Mouse (Mus musculus) midbrain, embryonic 12.5 days (tissue): ENCODE data around the gene Mamstr. TPM values are rescaled to one million over a fixed set of nuclear protein-coding genes. Genes with fewer than 3 reads are reported as not detected.
A peak's percentile ranks its signal among the peaks of the same experiment; 100 is the strongest.

Experiments used
- ATAC-seq: fragments of 200-750 bp; cut with Nextera tagmentation; 2 replicates; pipeline ENCODE4 v1.8.0; 2017; ENCODE audit warnings: low read depth, moderate TSS enrichment, moderate library complexity; ENCODE audit not compliant: low FRiP score
- H3K27ac ChIP-seq: fragments of 300-500 bp; sonication (generic); replicated peaks from 2 replicates; pipeline ENCODE4 v1.5.1; 2016; ENCODE audit warnings: mild to moderate bottlenecking
- H3K27me3 ChIP-seq: fragments of 300-500 bp; sonication (generic); 2 replicates; pipeline ENCODE4 v1.6.1; 2016; ENCODE audit warnings: mild to moderate bottlenecking
- H3K36me3 ChIP-seq: fragments of 300-500 bp; sonication (generic); 2 replicates; pipeline ENCODE4 v1.6.1; 2016
- H3K4me1 ChIP-seq: fragments of 300-500 bp; sonication (generic); 2 replicates; pipeline ENCODE4 v1.6.1; 2016
- H3K4me2 ChIP-seq: fragments of 300-500 bp; sonication (generic); replicated peaks from 2 replicates; pipeline ENCODE4 v1.6.1; 2016; ENCODE audit warnings: mild to moderate bottlenecking, moderate library complexity
- H3K4me3 ChIP-seq: fragments of 300-500 bp; sonication (generic); 2 replicates; pipeline ENCODE4 v1.5.1; 2016; ENCODE audit warnings: mild to moderate bottlenecking
- H3K9ac ChIP-seq: fragments of 300-500 bp; sonication (generic); replicated peaks from 2 replicates; pipeline ENCODE4 v1.6.1; 2016; ENCODE audit warnings: mild to moderate bottlenecking, moderate library complexity
- H3K9me3 ChIP-seq: fragments of 300-500 bp; sonication (generic); 2 replicates; pipeline ENCODE4 v1.6.1; 2016; ENCODE audit warnings: mild to moderate bottlenecking
- WGBS: fragments of 180-500 bp; shearing (Covaris S2); methylation state at CpG from one replicate; pipeline ENCODE4 v1.1.7; 2016; 5-methylcytosine and 5-hydroxymethylcytosine counted together
- polyA plus RNA-seq: library from polyadenylated mRNA; unstranded; fragments of >200 nt; fragmentation: Nextera tagmentation; extraction: Ambion mirVana; gene quantifications from 2 replicates; pipeline ENCODE4 v1.2.1, GENCODE M21; 2016

The Mamstr gene
- 2.3 and 2.7 TPM in 2 replicates for polyA plus RNA-seq

DNA sequence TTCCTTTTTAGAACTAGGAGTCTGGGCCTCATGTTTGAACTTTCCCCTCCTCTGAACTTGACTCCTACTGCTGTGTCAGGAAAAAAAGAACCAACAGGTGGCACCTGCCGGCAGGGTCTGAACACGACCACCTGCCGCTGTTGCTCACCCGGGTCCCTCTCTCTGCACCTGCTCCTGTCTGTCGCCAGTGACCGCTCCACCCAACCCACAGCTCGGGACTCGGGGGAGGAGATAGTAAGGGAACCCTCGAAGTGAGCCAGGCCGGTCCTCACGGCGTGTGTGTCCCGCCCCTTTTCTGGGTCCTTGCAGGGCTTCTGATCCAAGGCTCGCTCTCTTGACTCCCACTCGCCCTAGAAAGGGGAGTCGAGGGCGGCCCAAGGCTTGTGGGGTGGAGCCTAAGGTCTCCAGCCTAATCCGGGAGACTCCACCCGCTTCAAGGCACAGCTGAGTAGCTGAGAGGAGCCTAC, at the start of gene Mamstr:
Mamstr (plus strand) TSS at position 417 of the 467 bp plus-strand sequence.
- Histone ChIP-seq H3K4me3 (no peak within 1 kb of the TSS), H3K9ac (no peak within 1 kb of the TSS), H3K27me3 (peaks cover 12% of the 10 kb centered on the region), H3K36me3 (peaks cover 6% of the 10 kb centered on the region), H3K4me1 (peaks cover 26% of the 10 kb centered on the region), H3K27ac (no peak within 1 kb of the TSS), H3K4me2 (peak within 1 kb of the TSS; percentile 38; the same call in 1 of the 2 replicates), H3K9me3 (no peaks in the 10 kb centered on the region)
- ATAC-seq = no peak
- 19% methylated on average over 19 of the region's 19 CpGs for WGBS

- no peak for ATAC-seq
- H3K27ac ChIP-seq = no peak overlapping the region
- H3K9ac ChIP-seq = no peak overlapping the region
- WGBS = 72% methylated on average over 3 of the region's 3 CpGs
- H3K4me3 ChIP-seq = no peak overlapping the region
- no peak overlapping the region for H3K4me2 ChIP-seq
- H3K27me3 ChIP-seq = no peaks in the 10 kb centered on the region
- H3K4me1 ChIP-seq = 0 out of 2 replicates have a peak, but pooled peaks cover 3% of the 10 kb centered on the region
- H3K36me3 ChIP-seq = peaks cover 5% of the 10 kb centered on the region
- H3K9me3 ChIP-seq = no peaks in the 10 kb centered on the region
Observed at GRCm38 (mm10) chr7:45590874-45591273, 48.9 kb upstream of the Mamstr start.

- no peak overlapping the region for H3K9ac ChIP-seq
- H3K27ac ChIP-seq = no peak overlapping the region
- WGBS = 80% methylated on average over 7 of the region's 7 CpGs
- no peak overlapping the region for H3K4me3 ChIP-seq
- H3K36me3 ChIP-seq = no peaks in the 10 kb centered on the region; the same call in 1 of the 2 replicates
- H3K27me3 ChIP-seq = no peaks in the 10 kb centered on the region
- ATAC-seq = no peak
- H3K4me2 ChIP-seq = no peak overlapping the region
- 0 out of 2 replicates have a peak, but pooled peaks cover 3% of the 10 kb centered on the region for H3K4me1 ChIP-seq
- no peaks in the 10 kb centered on the region for H3K9me3 ChIP-seq
Observed at GRCm38 (mm10) chr7:45591880-45592279, 47.9 kb upstream of the Mamstr start.

GRCm38 (mm10) chr7:45593118-45593815, 46.5 kb upstream of the Mamstr start:
- WGBS = 29% methylated on average over 10 of the region's 10 CpGs
- H3K4me1 ChIP-seq = 0 out of 2 replicates have a peak, but pooled peaks cover 3% of the 10 kb centered on the region
- H3K4me3 ChIP-seq = no peak overlapping the region
- no peak for ATAC-seq
- no peaks in the 10 kb centered on the region for H3K36me3 ChIP-seq
- H3K27me3 ChIP-seq = no peaks in the 10 kb centered on the region
- no peak overlapping the region for H3K9ac ChIP-seq
- H3K4me2 ChIP-seq = no peak overlapping the region
- no peaks in the 10 kb centered on the region for H3K9me3 ChIP-seq
- H3K27ac ChIP-seq = no peak overlapping the region

- WGBS = 81% methylated on average over 4 of the region's 4 CpGs
- H3K4me2 ChIP-seq = no peak overlapping the region
- no peak for ATAC-seq
Observed at GRCm38 (mm10) chr7:45595176-45595575, 44.6 kb upstream of the Mamstr start.

DNA sequence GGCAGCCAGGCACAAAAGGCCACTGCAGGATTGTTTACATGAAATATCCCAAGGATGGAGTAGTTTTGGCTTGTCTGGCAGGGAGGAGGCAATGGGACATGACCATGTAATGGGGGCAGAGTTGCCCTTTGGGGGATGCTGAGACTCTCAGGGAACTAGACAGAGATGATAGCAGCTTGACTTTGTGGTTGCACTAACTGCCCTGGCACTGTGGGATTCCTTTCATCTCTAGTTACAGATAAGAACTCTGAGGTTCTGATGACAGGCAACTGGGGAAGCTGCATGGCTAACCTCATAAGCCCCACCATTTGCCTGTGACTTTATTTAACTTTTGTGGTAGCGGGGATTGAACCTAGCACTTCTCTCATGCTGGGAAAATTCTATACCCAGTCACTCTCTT, 43.7 kb upstream of the Mamstr start:
- ATAC-seq = no peak
- H3K27ac ChIP-seq = no peak overlapping the region
- no peak overlapping the region for H3K4me2 ChIP-seq
- H3K27me3 ChIP-seq = no peaks in the 10 kb centered on the region; the same call in 1 of the 2 replicates
- H3K9me3 ChIP-seq = no peaks in the 10 kb centered on the region
- no peak overlapping the region for H3K4me3 ChIP-seq
- H3K36me3 ChIP-seq = no peaks in the 10 kb centered on the region
- 88% methylated on average over 1 of the region's 1 CpGs for WGBS
- no peak overlapping the region for H3K9ac ChIP-seq
- H3K4me1 ChIP-seq = no peaks in the 10 kb centered on the region

More at GRCm38 (mm10) chr7:45595176-45595575, 44.6 kb upstream of the Mamstr start:
- Histone ChIP-seq H3K27ac (no peak overlapping the region), H3K27me3 (no peaks in the 10 kb centered on the region), H3K36me3 (no peaks in the 10 kb centered on the region), H3K4me3 (no peak overlapping the region), H3K4me1 (no peaks in the 10 kb centered on the region), H3K9me3 (no peaks in the 10 kb centered on the region), H3K9ac (no peak overlapping the region)

GRCm38 (mm10) chr7:45597013-45597412, 42.8 kb upstream of the Mamstr start:
- WGBS = 88% methylated on average over 5 of the region's 5 CpGs
- Histone ChIP-seq H3K9ac (no peak overlapping the region), H3K27ac (no peak overlapping the region), H3K4me2 (no peak overlapping the region), H3K4me1 (no peaks in the 10 kb centered on the region), H3K4me3 (no peak overlapping the region), H3K36me3 (no peaks in the 10 kb centered on the region), H3K9me3 (no peaks in the 10 kb centered on the region), H3K27me3 (no peaks in the 10 kb centered on the region; the same call in 1 of the 2 replicates)
- no peak for ATAC-seq

- no peak overlapping the region for H3K4me2 ChIP-seq
- no peaks in the 10 kb centered on the region for H3K4me1 ChIP-seq
- H3K9me3 ChIP-seq = no peaks in the 10 kb centered on the region
- H3K36me3 ChIP-seq = no peaks in the 10 kb centered on the region
- WGBS = 88% methylated on average over 6 of the region's 6 CpGs
- H3K9ac ChIP-seq = no peak overlapping the region
- no peak overlapping the region for H3K27ac ChIP-seq
- no peak overlapping the region for H3K4me3 ChIP-seq
- H3K27me3 ChIP-seq = no peaks in the 10 kb centered on the region; the same call in 1 of the 2 replicates
- ATAC-seq = no peak
Observed at GRCm38 (mm10) chr7:45597527-45597926, 42.2 kb upstream of the Mamstr start.

GRCm38 (mm10) chr7:45598960-45599879, 40.6 kb upstream of the Mamstr start:
- no peaks in the 10 kb centered on the region for H3K4me1 ChIP-seq
- H3K4me3 ChIP-seq = no peak overlapping the region
- H3K36me3 ChIP-seq = no peaks in the 10 kb centered on the region
- H3K9ac ChIP-seq = no peak overlapping the region
- no peak overlapping the region for H3K4me2 ChIP-seq
- H3K9me3 ChIP-seq = no peaks in the 10 kb centered on the region
- 44% methylated on average over 17 of the region's 18 CpGs for WGBS
- H3K27ac ChIP-seq = no peak overlapping the region
- ATAC-seq = no peak
- no peaks in the 10 kb centered on the region; the same call in 1 of the 2 replicates for H3K27me3 ChIP-seq

- ATAC-seq = no peak
- WGBS = 83% methylated on average over 9 of the region's 9 CpGs
- Histone ChIP-seq H3K4me2 (no peak overlapping the region), H3K4me3 (no peak overlapping the region), H3K9me3 (no peaks in the 10 kb centered on the region), H3K4me1 (no peaks in the 10 kb centered on the region), H3K9ac (no peak overlapping the region), H3K27me3 (no peaks in the 10 kb centered on the region; the same call in 1 of the 2 replicates), H3K36me3 (no peaks in the 10 kb centered on the region), H3K27ac (no peak overlapping the region)
Observed at GRCm38 (mm10) chr7:45605704-45606289, 34.0 kb upstream of the Mamstr start.

GRCm38 (mm10) chr7:45609511-45609910, 30.3 kb upstream of the Mamstr start:
- H3K27me3 ChIP-seq = no peaks in the 10 kb centered on the region
- H3K36me3 ChIP-seq = no peaks in the 10 kb centered on the region
- no peak for ATAC-seq
- no peak overlapping the region for H3K9ac ChIP-seq
- 88% methylated on average over 1 of the region's 1 CpGs for WGBS
- no peaks in the 10 kb centered on the region for H3K9me3 ChIP-seq
- H3K27ac ChIP-seq = no peak overlapping the region
- H3K4me3 ChIP-seq = no peak overlapping the region
- no peak overlapping the region for H3K4me2 ChIP-seq
- H3K4me1 ChIP-seq = no peaks in the 10 kb centered on the region
